Mouse (Mus musculus) myocyte (in vitro differentiated cells): ENCODE data around the gene Celf5. TPM values are rescaled to one million over a fixed set of nuclear protein-coding genes. Genes with fewer than 3 reads are reported as not detected.

Experiments
- H3K27me3 ChIP-seq: one replicate; pipeline ENCODE4 v1.6.1; 2011; ENCODE audit not compliant: control insufficient read depth, insufficient read depth, insufficient read length
- H3K36me3 ChIP-seq: one replicate; pipeline ENCODE4 v1.6.1; 2011; ENCODE audit not compliant: control insufficient read depth, insufficient read depth
- H3K4me2 ChIP-seq: one replicate; pipeline ENCODE4 v1.6.1; 2011; ENCODE audit warnings: low read depth, control low read depth
- H3K4me3 ChIP-seq: one replicate; pipeline ENCODE4 v1.5.1; 2011; ENCODE audit warnings: mild to moderate bottlenecking, control low read depth, moderate library complexity
- H3K79me2 ChIP-seq: one replicate; pipeline ENCODE4 v1.6.1; 2011; ENCODE audit not compliant: control insufficient read depth, insufficient read depth
- H3ac ChIP-seq: one replicate; pipeline ENCODE4 v1.6.1; 2011; ENCODE audit not compliant: control insufficient read depth, insufficient read length
- CEBPB ChIP-seq: IDR thresholded peaks from 2 replicates; pipeline ENCODE4 v1.6.1; 2011; ENCODE audit warnings: mild to moderate bottlenecking, moderate library complexity; ENCODE audit not compliant: poor library complexity, insufficient read depth, severe bottlenecking
- E2F4 ChIP-seq: IDR thresholded peaks from one replicate; pipeline ENCODE4 v1.6.1; 2011; ENCODE audit warnings: mild to moderate bottlenecking, control low read depth, moderate library complexity; ENCODE audit not compliant: insufficient read depth
- MAX ChIP-seq: IDR thresholded peaks from one replicate; pipeline ENCODE4 v1.6.1; 2011; ENCODE audit warnings: low read depth, mild to moderate bottlenecking, control low read depth
- MYOD1 ChIP-seq, 3 experiments: IDR thresholded peaks; one replicate each; pipeline ENCODE4 v1.6.1; 2011; ENCODE audit warnings: control low read depth in 2 of 3, low read depth in 2 of 3, mild to moderate bottlenecking in 2 of 3, moderate library complexity in 1 of 3; ENCODE audit not compliant: insufficient read length in 2 of 3, control insufficient read depth in 1 of 3
- MYOG ChIP-seq, 3 experiments: IDR thresholded peaks; one replicate each; pipeline ENCODE4 v1.6.1; 2011; ENCODE audit warnings: control low read depth in 2 of 3, low read depth in 2 of 3, mild to moderate bottlenecking in 2 of 3; ENCODE audit not compliant: insufficient read length in 2 of 3, control insufficient read depth in 1 of 3, insufficient read depth in 1 of 3
- POLR2A ChIP-seq: IDR thresholded peaks from one replicate; pipeline ENCODE4 v1.6.1; 2011; ENCODE audit warnings: low read depth, mild to moderate bottlenecking, control low read depth, moderate library complexity; ENCODE audit not compliant: insufficient read length
- POLR2AphosphoS2 ChIP-seq: IDR thresholded peaks from one replicate; pipeline ENCODE4 v1.6.1; 2011; ENCODE audit warnings: low read depth, control low read depth; ENCODE audit not compliant: insufficient read length
- REST ChIP-seq: IDR thresholded peaks from one replicate; pipeline ENCODE4 v1.6.1; 2011; ENCODE audit warnings: mild to moderate bottlenecking, control low read depth, moderate library complexity; ENCODE audit not compliant: insufficient read depth, insufficient read length
- SRF ChIP-seq: IDR thresholded peaks from one replicate; pipeline ENCODE4 v1.6.1; 2011; ENCODE audit warnings: low read depth; ENCODE audit not compliant: control insufficient read depth, insufficient read length
- TCF12 ChIP-seq: IDR thresholded peaks from one replicate; pipeline ENCODE4 v1.6.1; 2011; ENCODE audit warnings: mild to moderate bottlenecking, control low read depth; ENCODE audit not compliant: poor library complexity, insufficient read depth, severe bottlenecking
- TCF3 ChIP-seq: IDR thresholded peaks from one replicate; pipeline ENCODE4 v1.6.1; 2011; ENCODE audit warnings: low read depth, control low read depth; ENCODE audit not compliant: insufficient read length
- USF1 ChIP-seq: IDR thresholded peaks from one replicate; pipeline ENCODE4 v1.6.1; 2011; ENCODE audit warnings: low read depth, mild to moderate bottlenecking, control low read depth, moderate library complexity
- polyA plus RNA-seq: library from polyadenylated mRNA; unstranded; fragments of >200 nt; fragmentation: generic; extraction: Trizol; gene quantifications from one replicate; pipeline ENCODE4 v1.2.1, GENCODE M21; 2012; ENCODE audit warnings: missing spikeins

Celf5 gene
- polyA plus RNA-seq, 1 experiment, result 0.37 TPM

DNA sequence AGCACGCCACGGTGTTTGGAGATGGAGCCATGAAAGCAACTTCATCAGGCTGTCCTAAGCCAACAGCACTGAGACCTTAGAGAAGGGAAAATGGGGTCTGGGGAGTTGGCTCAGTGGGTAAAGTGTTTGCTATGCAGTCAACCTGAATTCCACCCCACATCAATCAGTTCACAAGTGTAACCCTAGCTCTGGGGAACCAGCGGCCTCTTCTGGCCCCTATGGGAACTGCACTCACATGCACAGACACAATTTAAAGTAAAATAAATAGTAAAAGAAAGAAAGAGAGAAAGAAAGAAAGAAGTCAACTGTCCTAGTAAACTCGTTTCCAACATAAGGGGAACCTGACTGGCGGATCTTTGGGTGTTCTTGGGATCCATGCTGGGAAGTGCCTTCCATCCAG is 31.3 kb upstream of the Celf5 start:
- H3K27me3 ChIP-seq, result peaks cover 4% of the 10 kb centered on the region
- no peak for TF ChIP-seq CEBPB
- TF ChIP-seq E2F4, result no peak
- no peak overlapping the region for H3ac ChIP-seq
- H3K4me2 ChIP-seq, result no peak overlapping the region
- H3K79me2 ChIP-seq, result no peaks in the 10 kb centered on the region
- H3K4me3 ChIP-seq, result no peak overlapping the region
- no peaks in the 10 kb centered on the region for H3K36me3 ChIP-seq

GRCm38 (mm10) chr10:81510246-81510810 is 27.8 kb upstream of the Celf5 start:
- H3K27me3 ChIP-seq, result peaks cover 4% of the 10 kb centered on the region
- H3K4me2 ChIP-seq, result no peak overlapping the region
- H3ac ChIP-seq, result no peak overlapping the region
- TF ChIP-seq TCF3 (no peak), CEBPB (no peak), MYOG (IDR thresholded peaks at IDR 0.05; ENCODE audit: control insufficient read depth in 1 of 3, insufficient read depth in 1 of 3, insufficient read length in 2 of 3, low read depth in 2 of 3) (no peak), POLR2AphosphoS2 (no peak), USF1 (no peak), SRF (no peak), MYOD1 (IDR thresholded peaks at IDR 0.05; ENCODE audit: control insufficient read depth in 1 of 3, insufficient read length in 2 of 3, low read depth in 2 of 3) (no peak), POLR2A (no peak), MAX (no peak), E2F4 (no peak), TCF12 (no peak), REST (no peak)
- H3K36me3 ChIP-seq, result no peaks in the 10 kb centered on the region
- H3K79me2 ChIP-seq, result no peaks in the 10 kb centered on the region
- H3K4me3 ChIP-seq, result no peak overlapping the region

GRCm38 (mm10) chr10:81507691-81508489 is 25.4 kb upstream of the Celf5 start:
- H3ac ChIP-seq, result no peak overlapping the region
- peaks cover 4% of the 10 kb centered on the region for H3K27me3 ChIP-seq
- no peaks in the 10 kb centered on the region for H3K36me3 ChIP-seq
- no peak overlapping the region for H3K4me3 ChIP-seq
- no peak overlapping the region for H3K4me2 ChIP-seq
- H3K79me2 ChIP-seq, result no peaks in the 10 kb centered on the region
- TF ChIP-seq MYOG (IDR thresholded peaks at IDR 0.05; ENCODE audit: control insufficient read depth in 1 of 3, insufficient read depth in 1 of 3, insufficient read length in 2 of 3, low read depth in 2 of 3) (no peak), TCF3 (no peak), REST (no peak), POLR2A (no peak)

DNA sequence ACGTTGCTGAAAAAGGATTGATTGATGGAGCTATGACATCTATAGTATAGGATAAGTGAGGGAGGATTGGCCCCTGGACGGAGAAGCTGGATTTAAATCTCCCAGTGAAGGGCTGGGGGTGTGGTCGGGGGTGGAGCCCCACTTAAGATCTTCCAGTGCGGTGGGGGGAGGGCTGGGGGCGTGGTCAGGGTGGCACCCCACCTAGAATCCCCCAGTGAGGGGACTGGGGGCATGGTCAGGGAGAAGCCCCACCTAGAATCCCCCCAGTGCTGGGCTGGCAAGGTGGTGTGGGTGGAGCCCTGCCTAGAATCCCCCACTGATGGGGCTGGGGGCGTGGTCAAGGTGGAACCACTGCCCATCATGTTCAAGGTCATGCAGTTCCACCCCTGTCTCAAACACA is 24.6 kb upstream of the Celf5 start:
- Histone ChIP-seq H3K79me2 (no peaks in the 10 kb centered on the region), H3K36me3 (no peaks in the 10 kb centered on the region), H3K4me3 (no peak overlapping the region), H3K27me3 (peaks cover 4% of the 10 kb centered on the region), H3ac (no peak overlapping the region), H3K4me2 (no peak overlapping the region)
- TF ChIP-seq TCF12 (no peak), POLR2A (no peak), REST (no peak), MAX (no peak), CEBPB (no peak), E2F4 (no peak)

DNA sequence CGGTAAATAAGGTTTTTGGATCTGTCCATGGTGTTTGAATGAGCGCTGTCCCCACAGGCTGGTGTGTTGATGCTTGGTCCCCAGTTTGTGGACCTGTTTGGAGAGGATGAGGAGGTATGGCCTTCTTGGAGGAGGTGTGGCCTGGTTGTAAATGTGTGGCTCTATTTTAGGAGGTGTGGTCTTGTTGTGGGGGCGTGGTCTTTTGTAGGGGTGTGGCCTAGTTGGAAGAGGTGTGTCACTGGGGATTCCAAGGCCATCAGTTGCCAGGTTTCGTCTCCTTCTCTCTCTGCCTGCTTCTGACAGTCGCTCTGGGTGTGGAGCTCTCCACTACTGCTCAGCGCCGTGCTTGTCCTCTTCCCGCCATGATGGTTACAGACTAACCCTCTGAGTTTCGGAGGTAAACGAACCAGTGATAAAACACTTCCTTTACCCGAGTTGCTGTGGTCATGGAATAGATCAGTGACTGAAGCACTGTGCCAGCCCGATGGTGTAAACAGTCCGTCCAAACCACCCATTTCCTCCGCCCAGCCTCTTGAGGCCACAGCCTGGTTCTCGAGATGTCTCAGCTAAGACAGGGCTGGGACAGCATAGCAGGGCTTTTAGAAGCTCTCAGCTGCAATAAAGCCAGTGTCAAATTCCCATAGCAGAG is 22.6 kb upstream of the Celf5 start:
- H3K79me2 ChIP-seq, result no peaks in the 10 kb centered on the region
- H3K36me3 ChIP-seq, result no peaks in the 10 kb centered on the region
- no peak overlapping the region for H3ac ChIP-seq
- H3K4me2 ChIP-seq, result no peak overlapping the region
- no peaks in the 10 kb centered on the region for H3K27me3 ChIP-seq
- no peak overlapping the region for H3K4me3 ChIP-seq
- no peak for TF ChIP-seq TCF3
- TF ChIP-seq POLR2AphosphoS2, result no peak
- TF ChIP-seq POLR2A, result no peak
- TF ChIP-seq REST, result no peak
- no peak for TF ChIP-seq USF1
- no peak for TF ChIP-seq MAX
- no peak for TF ChIP-seq E2F4
- TF ChIP-seq TCF12, result no peak
- no peak for TF ChIP-seq MYOG (IDR thresholded peaks at IDR 0.05; ENCODE audit: control insufficient read depth in 1 of 3, insufficient read depth in 1 of 3, insufficient read length in 2 of 3, low read depth in 2 of 3)
- TF ChIP-seq MYOD1 (IDR thresholded peaks at IDR 0.05; ENCODE audit: control insufficient read depth in 1 of 3, insufficient read length in 2 of 3, low read depth in 2 of 3), result no peak
- no peak for TF ChIP-seq CEBPB
- no peak for TF ChIP-seq SRF
